Mouse (Mus musculus) MEL (cell line): ENCODE measurements around the gene Me3. TPM values are rescaled to one million over a fixed set of nuclear protein-coding genes. Genes with fewer than 3 reads are reported as not detected.

Experiments
- DNase-seq: peaks from one replicate; pipeline ENCODE4 v3.0.0; 2011; ENCODE audit warnings: low read depth, low spot score
- H3K27ac ChIP-seq: 2 replicates; pipeline ENCODE4 v1.5.1; 2012; ENCODE audit warnings: low read depth, mild to moderate bottlenecking, control low read depth, low read length, moderate library complexity; ENCODE audit not compliant: control insufficient read depth
- H3K27me3 ChIP-seq, 2 experiments: fragments of 150-350 bp in 1 of 2; sonication (generic) in 1 of 2; 2 replicates each; pipeline ENCODE4 v1.6.1; 2012; ENCODE audit warnings: low read length in 2 of 2, mild to moderate bottlenecking in 2 of 2, improper control_type of control experiment in 1 of 2, moderate library complexity in 1 of 2; ENCODE audit not compliant: insufficient read depth in 2 of 2, control insufficient read depth in 1 of 2
- H3K36me3 ChIP-seq, 2 experiments: 2 replicates each; pipeline ENCODE4 v1.6.1; 2012 to 2014; ENCODE audit warnings: low read length in 2 of 2, improper control_type of control experiment in 1 of 2, inconsistent platforms in 1 of 2, mild to moderate bottlenecking in 1 of 2; ENCODE audit not compliant: insufficient read depth in 2 of 2, control insufficient read depth in 1 of 2
- H3K4me1 ChIP-seq, 2 experiments: fragments of 150-350 bp in 1 of 2; sonication (generic) in 1 of 2; 2 replicates each; pipeline ENCODE4 v1.6.1; 2012; ENCODE audit warnings: low read length in 2 of 2, improper control_type of control experiment in 1 of 2, mild to moderate bottlenecking in 1 of 2; ENCODE audit not compliant: insufficient read depth in 2 of 2, control insufficient read depth in 1 of 2
- H3K4me3 ChIP-seq, 2 experiments: fragments of 150-350 bp in 1 of 2; sonication (generic) in 1 of 2; 2 replicates each; pipeline ENCODE4 v1.5.1; 2012; ENCODE audit warnings: low read depth in 2 of 2, low read length in 2 of 2, mild to moderate bottlenecking in 2 of 2, moderate library complexity in 2 of 2, control low read depth in 1 of 2, improper control_type of control experiment in 1 of 2; ENCODE audit not compliant: control insufficient read depth in 1 of 2, insufficient read depth in 1 of 2
- H3K79me2 ChIP-seq: 2 replicates; pipeline ENCODE4 v1.6.1; 2012; ENCODE audit warnings: mild to moderate bottlenecking, low read length, moderate library complexity; ENCODE audit not compliant: control insufficient read depth, poor library complexity, insufficient read depth
- H3K9ac ChIP-seq: 2 replicates; pipeline ENCODE4 v1.6.1; 2012; ENCODE audit warnings: low read depth, mild to moderate bottlenecking, control low read depth, low read length, moderate library complexity; ENCODE audit not compliant: control insufficient read depth, poor library complexity, severe bottlenecking
- H3K9me3 ChIP-seq: fragments of 150-350 bp; sonication (generic); replicated peaks from 2 replicates; pipeline ENCODE4 v1.6.1; 2012; ENCODE audit warnings: mild to moderate bottlenecking, low read length, improper control_type of control experiment, moderate library complexity; ENCODE audit not compliant: insufficient read depth
- CHD2 ChIP-seq: IDR thresholded peaks from 2 replicates; pipeline ENCODE4 v1.6.1; 2011; ENCODE audit warnings: low read length, improper control_type of control experiment
- CTCF ChIP-seq, 3 experiments: IDR thresholded peaks in 2 of 3; conservative IDR thresholded peaks in 1 of 3; 2 replicates each; pipeline ENCODE4 v1.5.1; 2011 to 2012; ENCODE audit warnings: low read length in 3 of 3, low read depth in 2 of 3, mild to moderate bottlenecking in 2 of 3, improper control_type of control experiment in 1 of 3, inconsistent platforms in 1 of 3, mixed read lengths in 1 of 3, moderate library complexity in 1 of 3; ENCODE audit not compliant: control insufficient read depth in 1 of 3, insufficient read depth in 1 of 3, poor library complexity in 1 of 3, severe bottlenecking in 1 of 3
- ELF1 ChIP-seq: IDR thresholded peaks from 2 replicates; pipeline ENCODE4 v1.6.1; 2014; ENCODE audit warnings: low read depth, mild to moderate bottlenecking, inconsistent platforms, low read length, improper control_type of control experiment, moderate library complexity
- EP300 ChIP-seq, 2 experiments: IDR thresholded peaks; 2 replicates each; pipeline ENCODE4 v1.6.1; 2011; ENCODE audit warnings: improper control_type of control experiment in 2 of 2, low read length in 2 of 2, low read depth in 1 of 2, mild to moderate bottlenecking in 1 of 2
- KAT2A ChIP-seq: conservative IDR thresholded peaks from 2 replicates; pipeline ENCODE4 v1.6.1; 2012; ENCODE audit warnings: low read depth, low read length, improper control_type of control experiment, inconsistent platforms
- MAX ChIP-seq: IDR thresholded peaks from 2 replicates; pipeline ENCODE4 v1.6.1; 2011; ENCODE audit warnings: low read length, improper control_type of control experiment
- MEF2A ChIP-seq: IDR thresholded peaks from 2 replicates; pipeline ENCODE4 v1.6.1; 2014; ENCODE audit warnings: low read depth, mild to moderate bottlenecking, inconsistent platforms, low read length, improper control_type of control experiment; ENCODE audit not compliant: poor library complexity, insufficient replicate concordance, severe bottlenecking; ENCODE audit errors: extremely low read depth
- MYB ChIP-seq: IDR thresholded peaks from 2 replicates; pipeline ENCODE4 v1.6.1; 2011; ENCODE audit warnings: mild to moderate bottlenecking, low read depth, low read length, improper control_type of control experiment
- NELFE ChIP-seq: IDR thresholded peaks from 2 replicates; pipeline ENCODE4 v1.6.1; 2011; ENCODE audit warnings: low read depth, low read length, improper control_type of control experiment
- POLR2AphosphoS2 ChIP-seq: IDR thresholded peaks from 2 replicates; pipeline ENCODE4 v1.6.1; 2011; ENCODE audit warnings: low read length, improper control_type of control experiment
- SMC3 ChIP-seq: IDR thresholded peaks from 2 replicates; pipeline ENCODE4 v1.6.1; 2011; ENCODE audit warnings: low read depth, low read length, improper control_type of control experiment
- TBP ChIP-seq: IDR thresholded peaks from 2 replicates; pipeline ENCODE4 v1.8.0; 2011; ENCODE audit warnings: low read depth, low read length, improper control_type of control experiment
- USF2 ChIP-seq, 2 experiments: IDR thresholded peaks; 2 replicates each; pipeline ENCODE4 v1.6.1; 2011 to 2012; ENCODE audit warnings: improper control_type of control experiment in 2 of 2, low read length in 2 of 2, borderline replicate concordance in 1 of 2, inconsistent platforms in 1 of 2, low read depth in 1 of 2, mild to moderate bottlenecking in 1 of 2; ENCODE audit not compliant: insufficient read depth in 1 of 2
- polyA plus RNA-seq, 2 experiments: library from polyadenylated mRNA; stranded (reverse) in 1 of 2; unstranded in 1 of 2; fragments of >175 nt in 1 of 2; fragments of >200 nt in 1 of 2; gene quantifications; 2 replicates each; pipeline versions ENCODE4 v1.2.1 to v1.2.4; 2012; ENCODE audit warnings: low replicate concordance in 2 of 2, low read depth in 1 of 2; ENCODE audit not compliant: insufficient read length in 2 of 2, insufficient read depth in 1 of 2, missing spikeins in 1 of 2
- total RNA-seq: library from RNA; depleted of rRNA; stranded (reverse); fragments of 300-350 nt; gene quantifications from 2 replicates; pipeline ENCODE4 v1.2.3, GENCODE M21; 2012

Me3 gene
- total and polyA plus RNA-seq, 3 experiments: 0.35 TPM; not detected in 2

- TF ChIP-seq EP300 (IDR thresholded peaks at IDR 0.05; ENCODE audit: low read depth in 1 of 2, low read length in 2 of 2): no peak
- no peak for TF ChIP-seq KAT2A
- TF ChIP-seq POLR2AphosphoS2: no peak
- no peak for TF ChIP-seq CHD2
- TF ChIP-seq MYB: no peak
- TF ChIP-seq TBP: no peak
- no peak for TF ChIP-seq MAX
- TF ChIP-seq SMC3: no peak
- no peak for TF ChIP-seq MEF2A
- Histone ChIP-seq H3K79me2 (no peaks in the 10 kb centered on the region), H3K4me3 (no peak overlapping the region), H3K36me3 (no peaks in the 10 kb centered on the region), H3K27me3 (no peaks in the 10 kb centered on the region), H3K9ac (no peak overlapping the region), H3K9me3 (no peaks in the 10 kb centered on the region), H3K27ac (no peak overlapping the region), H3K4me1 (no peaks in the 10 kb centered on the region)
- DNase-seq: no peak
Observed at GRCm38 (mm10) chr7:89713059-89713458, 80.9 kb downstream of the Me3 start.

GRCm38 (mm10) chr7:89716226-89716625 lies 84.0 kb downstream of the Me3 start:
- no peak overlapping the region for H3K27ac ChIP-seq
- DNase-seq: no peak

GRCm38 (mm10) chr7:89717521-89717920 lies 85.3 kb downstream of the Me3 start:
- Histone ChIP-seq H3K4me1 (no peaks in the 10 kb centered on the region), H3K36me3 (no peaks in the 10 kb centered on the region), H3K27ac (no peak overlapping the region), H3K9me3 (no peaks in the 10 kb centered on the region), H3K79me2 (no peaks in the 10 kb centered on the region), H3K27me3 (no peaks in the 10 kb centered on the region), H3K9ac (no peak overlapping the region), H3K4me3 (no peak overlapping the region)
- DNase-seq: no peak
- no peak for TF ChIP-seq EP300 (IDR thresholded peaks at IDR 0.05; ENCODE audit: low read depth in 1 of 2, low read length in 2 of 2)
- TF ChIP-seq NELFE: no peak

More at GRCm38 (mm10) chr7:89716226-89716625, 84.0 kb downstream of the Me3 start:
- TF ChIP-seq ELF1: no peak
- no peak for TF ChIP-seq MEF2A
- no peak for TF ChIP-seq KAT2A
- TF ChIP-seq CTCF (IDR thresholded peaks at IDR 0.05 in 2 of 3, conservative IDR thresholded peaks at IDR 0.05 in 1 of 3; ENCODE audit: control insufficient read depth in 1 of 3, insufficient read depth in 1 of 3, low read depth in 2 of 3, low read length in 3 of 3, poor library complexity in 1 of 3, severe bottlenecking in 1 of 3): no peak
- TF ChIP-seq USF2 (IDR thresholded peaks at IDR 0.05; ENCODE audit: borderline replicate concordance in 1 of 2, insufficient read depth in 1 of 2, low read depth in 1 of 2, low read length in 2 of 2): no peak
- TF ChIP-seq POLR2AphosphoS2: no peak
- Histone ChIP-seq H3K4me1 (no peaks in the 10 kb centered on the region), H3K9ac (no peak overlapping the region), H3K4me3 (no peak overlapping the region), H3K9me3 (no peaks in the 10 kb centered on the region), H3K27me3 (no peaks in the 10 kb centered on the region), H3K36me3 (no peaks in the 10 kb centered on the region), H3K79me2 (no peaks in the 10 kb centered on the region)
